Mouse (Mus musculus) neutrophil, adult 5-6 weeks (primary cell): ENCODE data around the gene F3. TPM values are rescaled to one million over a fixed set of nuclear protein-coding genes. Genes with fewer than 3 reads are reported as not detected.

Source experiments
- total RNA-seq: library from RNA; stranded (forward); fragments of 200-1000 nt; gene quantifications from 2 replicates; pipeline ENCODE4 v1.2.3, GENCODE M21; 2017

Gene F3
- total RNA-seq, 1 experiment from 2014 or later, result 0.58 TPM

Other genes with a start within 250 kb of the F3 start
- gene Slc44a3, start 191.1 kb upstream of the F3 start, total RNA-seq, result 0.25 TPM in 1 of 2 replicates, not detected in the other
- not detected in 2 replicates for gene 4930432M17Rik, start 52.8 kb upstream of the F3 start, total RNA-seq
- gene Abcd3, start 91.8 kb downstream of the F3 start, total RNA-seq, result 11.2 and 13.4 TPM in 2 replicates
- gene Arhgap29, start 229.0 kb downstream of the F3 start, total RNA-seq, result 0.58 and 0.74 TPM in 2 replicates